Mouse (Mus musculus) intestine, embryonic 16.5 days (tissue): ENCODE measurements around the gene Acaca. TPM values are rescaled to one million over a fixed set of nuclear protein-coding genes. Genes with fewer than 3 reads are reported as not detected.

ENCODE experiments used
- ATAC-seq: fragments of 200-750 bp; cut with Nextera tagmentation; 2 replicates; pipeline ENCODE4 v1.8.0; 2017; ENCODE audit warnings: moderate TSS enrichment, moderate library complexity
- H3K27ac ChIP-seq: fragments of 300-500 bp; sonication (generic); 2 replicates; pipeline ENCODE4 v1.5.1; 2014; ENCODE audit warnings: mild to moderate bottlenecking, low read length
- H3K27me3 ChIP-seq: fragments of 300-500 bp; sonication (generic); replicated peaks from 2 replicates; pipeline ENCODE4 v1.6.1; 2014; ENCODE audit warnings: low read length, control low read depth, mixed read lengths; ENCODE audit not compliant: control insufficient read depth, insufficient read depth
- H3K36me3 ChIP-seq: fragments of 300-500 bp; sonication (generic); 2 replicates; pipeline ENCODE4 v1.6.1; 2014; ENCODE audit warnings: low read length, control low read depth; ENCODE audit not compliant: control insufficient read depth, insufficient read depth
- H3K4me1 ChIP-seq: fragments of 300-500 bp; sonication (generic); 2 replicates; pipeline ENCODE4 v1.6.1; 2014; ENCODE audit warnings: low read length, control low read depth, mixed read lengths; ENCODE audit not compliant: control insufficient read depth, insufficient read depth
- H3K4me2 ChIP-seq: fragments of 300-500 bp; sonication (generic); 2 replicates; pipeline ENCODE4 v1.6.1; 2014; ENCODE audit warnings: low read depth, low read length, control low read depth
- H3K4me3 ChIP-seq: fragments of 300-500 bp; sonication (generic); 2 replicates; pipeline ENCODE4 v1.5.1; 2014; ENCODE audit warnings: mild to moderate bottlenecking, low read length
- H3K9ac ChIP-seq: fragments of 300-500 bp; sonication (generic); 2 replicates; pipeline ENCODE4 v1.6.1; 2014; ENCODE audit warnings: low read depth, low read length
- H3K9me3 ChIP-seq: fragments of 300-500 bp; sonication (generic); 2 replicates; pipeline ENCODE4 v1.6.1; 2016; ENCODE audit warnings: low read length, control low read depth; ENCODE audit not compliant: control insufficient read depth
- WGBS: fragments of 180-500 bp; shearing (Covaris S2); extraction: QIAGEN DNeasy Blood & Tissue Kit; methylation state at CpG from one replicate; pipeline ENCODE4 v1.1.7; 2014; 5-methylcytosine and 5-hydroxymethylcytosine counted together
- polyA plus RNA-seq: library from polyadenylated mRNA; unstranded; fragments of >200 nt; fragmentation: Nextera tagmentation; extraction: Ambion mirVana; gene quantifications from 2 replicates; pipeline ENCODE4 v1.2.1, GENCODE M21; 2015

Acaca gene
- polyA plus RNA-seq, 1 experiment from 2014 or later = 8.3 TPM

DNA sequence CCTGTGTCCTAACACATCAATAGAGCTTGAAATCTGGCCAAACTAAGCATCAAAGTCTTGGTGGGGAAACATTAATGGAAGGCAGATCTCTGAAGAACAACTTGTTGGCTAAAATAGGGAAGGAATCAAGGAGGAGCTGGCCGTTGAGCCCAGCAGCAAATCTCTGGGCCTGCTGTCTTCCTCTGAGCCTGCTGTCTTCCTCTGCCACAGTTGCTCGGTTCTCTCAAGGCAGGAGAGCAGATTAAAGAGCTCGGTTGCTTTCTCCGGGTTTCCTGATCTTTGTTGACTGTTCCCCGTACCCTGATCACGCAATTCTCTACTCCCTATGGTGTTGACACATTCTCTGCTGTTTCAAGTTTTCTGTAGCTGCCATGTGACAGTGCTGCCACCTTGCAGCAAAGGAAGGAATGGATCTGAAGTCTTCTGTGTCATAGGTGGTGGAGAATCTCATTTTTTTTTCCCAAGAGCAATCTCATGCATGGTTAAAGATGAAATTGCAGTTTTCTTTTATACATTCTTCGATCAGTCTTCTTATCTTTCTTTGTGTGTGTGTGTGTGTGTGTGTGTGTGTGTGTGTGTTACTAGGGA lies 39.3 kb downstream of the Acaca start:
- WGBS = 20% methylated on average over 7 of the region's 7 CpGs
- Histone ChIP-seq H3K27me3 (no peaks in the 10 kb centered on the region), H3K27ac (no peak overlapping the region), H3K4me3 (no peak overlapping the region), H3K9me3 (no peaks in the 10 kb centered on the region), H3K36me3 (no peaks in the 10 kb centered on the region), H3K4me2 (peak overlapping the region; percentile 33; the same call in 1 of the 2 replicates), H3K9ac (peak overlapping the region; percentile 27; the same call in 1 of the 2 replicates), H3K4me1 (peaks cover 24% of the 10 kb centered on the region)
- no peak for ATAC-seq

- WGBS = 55% methylated on average over 11 of the region's 11 CpGs
- Histone ChIP-seq H3K4me3 (no peak overlapping the region), H3K9me3 (no peaks in the 10 kb centered on the region), H3K36me3 (no peaks in the 10 kb centered on the region), H3K27ac (peak overlapping the region; percentile 23), H3K4me1 (peaks cover 8% of the 10 kb centered on the region), H3K4me2 (no peak overlapping the region), H3K27me3 (no peaks in the 10 kb centered on the region), H3K9ac (peak overlapping the region; percentile 29)
- ATAC-seq = peak; percentile 61
These were observed 43.3 kb downstream of the Acaca start for GRCm38 (mm10) chr11:84172539-84173435.

- H3K27ac ChIP-seq = peak overlapping the region; percentile 92; the same call in 1 of the 2 replicates
- H3K9me3 ChIP-seq = no peaks in the 10 kb centered on the region
- no peaks in the 10 kb centered on the region for H3K27me3 ChIP-seq
- no peak for ATAC-seq
- no peaks in the 10 kb centered on the region for H3K36me3 ChIP-seq
- peak overlapping the region; percentile 96 for H3K4me3 ChIP-seq
- WGBS = 33% methylated on average over 4 of the region's 4 CpGs
- H3K9ac ChIP-seq = peak overlapping the region; percentile 90; the same call in 1 of the 2 replicates
- H3K4me2 ChIP-seq = peak overlapping the region; percentile 82
- peaks cover 11% of the 10 kb centered on the region for H3K4me1 ChIP-seq
These were observed 49.1 kb downstream of the Acaca start for GRCm38 (mm10) chr11:84178571-84178970.

DNA sequence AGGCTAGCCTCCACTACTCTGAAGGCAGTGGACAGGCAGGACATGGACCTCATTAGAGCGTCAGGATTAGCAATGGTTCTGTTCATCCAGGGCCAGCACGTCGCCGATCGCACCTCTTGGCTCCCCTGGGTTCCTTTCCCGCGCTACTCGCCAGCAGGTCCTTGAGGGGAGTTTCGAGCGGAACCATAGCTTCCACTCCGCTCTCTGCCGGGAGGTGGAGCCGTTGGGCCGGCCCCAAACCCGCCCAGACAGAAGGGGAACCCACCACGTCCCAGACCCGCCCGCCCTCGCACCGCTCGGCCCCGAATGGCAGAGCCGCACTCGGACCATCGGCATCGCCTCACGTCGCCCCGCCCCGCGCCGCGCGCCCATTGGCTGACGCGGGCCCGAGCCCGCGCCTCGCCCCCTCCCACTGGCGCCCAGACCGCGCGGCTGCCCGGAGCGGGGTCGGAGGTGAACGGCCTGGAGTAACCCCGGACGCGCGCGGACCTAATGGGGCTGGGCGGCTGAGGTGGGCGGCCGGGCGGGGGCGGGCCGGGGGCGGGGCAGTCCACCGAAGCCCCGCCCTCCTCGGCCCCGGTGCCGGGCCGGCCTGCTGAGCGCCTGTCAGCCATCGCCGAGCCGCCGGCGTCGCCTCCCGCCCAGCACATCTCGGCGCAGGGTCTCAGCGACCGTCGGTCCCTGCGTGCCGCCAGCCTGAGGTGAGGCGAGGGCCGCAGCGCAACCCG lies 49.9 kb downstream of the Acaca start:
- Histone ChIP-seq H3K9ac (peak overlapping the region; percentile 90), H3K4me1 (peaks cover 11% of the 10 kb centered on the region), H3K4me3 (peak overlapping the region; percentile 96), H3K27ac (peak overlapping the region; percentile 92), H3K4me2 (peak overlapping the region; percentile 82), H3K27me3 (no peaks in the 10 kb centered on the region), H3K36me3 (no peaks in the 10 kb centered on the region), H3K9me3 (no peaks in the 10 kb centered on the region)
- peak; percentile 98 for ATAC-seq
- WGBS = under 1% methylated on average over 64 of the region's 85 CpGs

DNA sequence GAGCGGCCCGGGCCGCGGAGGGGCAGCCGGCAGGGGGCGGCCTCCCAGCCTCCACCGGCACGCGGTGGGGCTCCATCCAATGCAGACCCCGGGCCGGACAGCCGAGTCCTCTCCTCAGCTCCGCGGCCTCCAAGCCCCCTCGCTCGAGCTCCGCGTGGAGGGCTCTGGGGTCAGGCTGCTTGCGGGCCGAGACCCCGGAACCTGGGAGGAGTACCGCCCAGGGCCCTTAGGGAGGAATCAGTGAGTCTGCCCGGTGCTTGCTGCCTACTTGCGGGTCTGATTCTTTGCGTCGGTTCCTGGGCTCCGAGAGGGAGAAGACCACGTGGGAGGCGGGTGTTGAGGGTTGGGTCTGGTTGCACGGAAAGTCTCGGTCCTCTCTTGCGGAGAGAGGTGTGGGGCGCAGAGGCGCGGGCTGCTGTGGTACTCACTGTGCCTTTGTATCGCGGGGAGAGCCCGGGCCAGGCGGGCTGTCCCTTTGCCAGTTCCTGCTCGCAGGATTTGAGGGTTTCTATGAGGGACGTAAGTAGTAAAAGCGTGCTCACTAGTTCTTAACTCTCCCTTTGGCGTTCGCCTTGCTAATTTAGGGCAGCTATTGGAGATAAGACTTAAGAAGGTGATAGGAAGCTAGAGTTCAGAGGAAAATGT lies 50.6 kb downstream of the Acaca start:
- Histone ChIP-seq H3K27me3 (no peaks in the 10 kb centered on the region), H3K9ac (peak overlapping the region; percentile 90), H3K9me3 (no peaks in the 10 kb centered on the region), H3K4me3 (peak overlapping the region; percentile 96), H3K4me1 (peaks cover 11% of the 10 kb centered on the region), H3K27ac (peak overlapping the region; percentile 92), H3K4me2 (peak overlapping the region; percentile 82), H3K36me3 (no peaks in the 10 kb centered on the region)
- ATAC-seq = peak; percentile 41; the same call in 1 of the 2 replicates
- under 1% methylated on average over 43 of the region's 44 CpGs for WGBS

DNA sequence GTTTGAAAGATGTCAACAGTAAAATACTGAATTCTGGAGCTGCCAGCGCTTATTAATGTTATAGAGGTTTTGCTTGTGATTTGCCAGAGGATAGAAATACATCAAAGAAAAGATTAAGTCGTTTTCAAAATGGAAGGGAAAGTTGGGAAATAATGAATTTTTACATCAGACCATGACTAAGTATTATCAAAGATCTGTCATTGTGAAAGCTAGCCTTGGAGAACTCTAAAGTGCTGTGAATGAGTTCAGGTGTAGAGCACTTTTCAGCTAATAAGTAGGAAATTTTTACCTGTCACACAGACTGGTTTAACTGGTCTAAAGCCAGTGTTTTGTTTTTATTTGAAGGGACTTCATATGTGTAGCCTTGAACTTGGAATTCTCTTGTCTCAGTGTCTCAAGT lies 51.8 kb downstream of the Acaca start:
- no peak for ATAC-seq
- H3K27ac ChIP-seq = no peak overlapping the region
- H3K27me3 ChIP-seq = no peaks in the 10 kb centered on the region
- peaks cover 11% of the 10 kb centered on the region for H3K4me1 ChIP-seq
- H3K9me3 ChIP-seq = no peaks in the 10 kb centered on the region
- H3K4me3 ChIP-seq = peak overlapping the region; percentile 96
- 66% methylated on average over 2 of the region's 2 CpGs for WGBS
- peak overlapping the region; percentile 90; the same call in 1 of the 2 replicates for H3K9ac ChIP-seq
- H3K36me3 ChIP-seq = no peaks in the 10 kb centered on the region
- H3K4me2 ChIP-seq = peak overlapping the region; percentile 82

DNA sequence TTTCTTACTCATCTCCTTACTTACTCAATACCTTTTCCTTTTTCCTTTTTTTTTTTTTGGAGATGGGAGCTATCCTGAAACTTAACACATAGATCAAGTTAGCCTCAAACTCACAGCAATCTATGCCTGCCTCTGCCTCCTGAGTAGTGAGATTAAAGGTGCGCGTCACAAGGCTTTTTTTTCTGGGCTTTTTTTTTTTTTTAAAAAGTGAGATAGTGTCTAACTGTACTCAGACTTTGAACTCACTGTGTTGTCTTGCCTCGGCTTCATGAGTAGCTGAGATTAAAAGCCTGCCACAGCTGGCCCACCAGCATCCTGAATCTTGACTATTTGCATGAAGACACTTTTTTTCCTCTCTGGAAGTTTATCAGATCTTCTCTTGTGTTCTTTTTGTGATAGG lies 59.1 kb downstream of the Acaca start:
- WGBS = 61% methylated on average over 3 of the region's 3 CpGs
- H3K9ac ChIP-seq = no peak overlapping the region
- no peaks in the 10 kb centered on the region for H3K9me3 ChIP-seq
- H3K27ac ChIP-seq = no peak overlapping the region
- H3K36me3 ChIP-seq = no peaks in the 10 kb centered on the region
- H3K4me1 ChIP-seq = no peaks in the 10 kb centered on the region
- no peaks in the 10 kb centered on the region for H3K27me3 ChIP-seq
- no peak overlapping the region for H3K4me2 ChIP-seq
- H3K4me3 ChIP-seq = no peak overlapping the region
- ATAC-seq = no peak

- no peaks in the 10 kb centered on the region for H3K9me3 ChIP-seq
- 89% methylated on average over 8 of the region's 8 CpGs for WGBS
- H3K36me3 ChIP-seq = peaks cover under 1% of the 10 kb centered on the region; the same call in 1 of the 2 replicates
- no peak for ATAC-seq
- H3K4me3 ChIP-seq = no peak overlapping the region
- H3K4me1 ChIP-seq = no peaks in the 10 kb centered on the region
- H3K4me2 ChIP-seq = no peak overlapping the region
- no peak overlapping the region for H3K9ac ChIP-seq
- no peaks in the 10 kb centered on the region for H3K27me3 ChIP-seq
- H3K27ac ChIP-seq = no peak overlapping the region
These were observed 61.2 kb downstream of the Acaca start for GRCm38 (mm10) chr11:84190581-84191233.
